Mouse (Mus musculus): ENCODE results near the gene Map3k19. TPM values are rescaled to one million over a fixed set of nuclear protein-coding genes. Genes with fewer than 3 reads are reported as not detected.

The Map3k19 gene
- total and polyA plus RNA-seq, 3 experiments: 0.04 TPM; not detected in 2

- no peak for DNase-seq (ENCODE audit: extremely low read depth)
- Histone ChIP-seq H3K79me2 (replicated peaks; ENCODE audit: control insufficient read depth, extremely low read depth, insufficient read depth, poor library complexity, severe bottlenecking) (peaks cover 59% of the 10 kb centered on the region), H3K4me1 (ENCODE audit: control insufficient read depth in 1 of 2, insufficient read depth in 2 of 2) (peaks cover 0 to 16% of the 10 kb centered on the region in 2 experiments; a peak in 2 of 4 replicates), H3K9ac (ENCODE audit: insufficient read depth, low read depth) (no peak overlapping the region), H3K9me3 (replicated peaks; ENCODE audit: low read length) (no peaks in the 10 kb centered on the region), H3K27me3 (replicated peaks) (no peaks in the 10 kb centered on the region), H3K36me3 (replicated peaks in 1 of 2; ENCODE audit: control insufficient read depth in 1 of 2, insufficient read depth in 1 of 2, low read length in 1 of 2) (peaks cover 19 to 69% of the 10 kb centered on the region in 2 experiments), H3K4me2 (ENCODE audit: insufficient read depth, low read depth, poor library complexity, severe bottlenecking) (no peak overlapping the region), H3K4me3 (replicated peaks in 1 of 3; ENCODE audit: low read depth in 2 of 3, low read length in 2 of 3, poor library complexity in 1 of 3) (no peak overlapping the region), H3K27ac (ENCODE audit: insufficient read depth, low read depth) (no peak overlapping the region)
- TF ChIP-seq GABPA (IDR thresholded peaks at IDR 0.05; ENCODE audit: insufficient replicate concordance, low read depth, low read length) (no peak), ETS1 (conservative IDR thresholded peaks at IDR 0.05; ENCODE audit: low read depth, low read length) (no peak), CTCF (conservative IDR thresholded peaks at IDR 0.05 in 1 of 2, IDR thresholded peaks at IDR 0.05 in 1 of 2; ENCODE audit: low read depth in 2 of 2, low read length in 2 of 2) (no peak), CHD1 (IDR thresholded peaks at IDR 0.05; ENCODE audit: low read depth, low read length) (no peak), SIN3A (IDR thresholded peaks at IDR 0.05; ENCODE audit: low read length) (no peak), ELF1 (IDR thresholded peaks at IDR 0.05; ENCODE audit: low read depth, low read length) (no peak), CHD2 (IDR thresholded peaks at IDR 0.05; ENCODE audit: low read length) (no peak), RCOR1 (conservative IDR thresholded peaks at IDR 0.05; ENCODE audit: low read depth, low read length) (no peak), MYC (IDR thresholded peaks at IDR 0.05; ENCODE audit: low read depth, low read length) (no peak), NELFE (IDR thresholded peaks at IDR 0.05; ENCODE audit: low read depth, low read length) (no peak), MAX (IDR thresholded peaks at IDR 0.05; ENCODE audit: low read length) (no peak), HCFC1 (IDR thresholded peaks at IDR 0.05; ENCODE audit: low read depth, low read length) (no peak), SMC3 (IDR thresholded peaks at IDR 0.05; ENCODE audit: low read depth, low read length) (no peak)
- dilution Hi-C loops (cut with MboI; ENCODE audit: extremely low pct_ligation_motif_present, extremely low pct_unique_long_range_greater_than_20kb, low sequenced_read_pairs) (no loop called here), in situ Hi-C loops (cut with MboI; ENCODE audit: low pct_ligation_motif_present, low pct_unique_long_range_greater_than_20kb, low sequenced_read_pairs) (no loop called here)
These were observed 61.4 kb downstream of the Map3k19 start for GRCm38 (mm10) chr1:127793459-127793858.

GRCm38 (mm10) chr1:127788943-127789342, 65.9 kb downstream of the Map3k19 start:
- Histone ChIP-seq H3K9me3 (replicated peaks; ENCODE audit: low read length) (no peaks in the 10 kb centered on the region), H3K27me3 (replicated peaks) (no peaks in the 10 kb centered on the region), H3K4me3 (replicated peaks in 1 of 3; ENCODE audit: low read depth in 2 of 3, low read length in 2 of 3, poor library complexity in 1 of 3) (no peak overlapping the region), H3K9ac (ENCODE audit: insufficient read depth, low read depth) (no peak overlapping the region), H3K4me1 (ENCODE audit: control insufficient read depth in 1 of 2, insufficient read depth in 2 of 2) (peaks cover 0 to 27% of the 10 kb centered on the region in 2 experiments; a peak in 1 of 4 replicates), H3K4me2 (ENCODE audit: insufficient read depth, low read depth, poor library complexity, severe bottlenecking) (no peak overlapping the region), H3K79me2 (replicated peaks; ENCODE audit: control insufficient read depth, extremely low read depth, insufficient read depth, poor library complexity, severe bottlenecking) (peaks cover 80% of the 10 kb centered on the region), H3K27ac (ENCODE audit: insufficient read depth, low read depth) (no peak overlapping the region), H3K36me3 (replicated peaks in 1 of 2; ENCODE audit: control insufficient read depth in 1 of 2, insufficient read depth in 1 of 2, low read length in 1 of 2) (peaks cover 10 to 60% of the 10 kb centered on the region in 2 experiments)
- in situ Hi-C loops (cut with MboI; ENCODE audit: low pct_ligation_motif_present, low pct_unique_long_range_greater_than_20kb, low sequenced_read_pairs) (no loop called here), dilution Hi-C loops (cut with MboI; ENCODE audit: extremely low pct_ligation_motif_present, extremely low pct_unique_long_range_greater_than_20kb, low sequenced_read_pairs) (no loop called here)
- no peak for DNase-seq (ENCODE audit: extremely low read depth)
- TF ChIP-seq BHLHE40 (IDR thresholded peaks at IDR 0.05; ENCODE audit: low read depth, low read length) (no peak), ETS1 (conservative IDR thresholded peaks at IDR 0.05; ENCODE audit: low read depth, low read length) (no peak), TCF12 (IDR thresholded peaks at IDR 0.05; ENCODE audit: low read depth, low read length) (no peak), RCOR1 (conservative IDR thresholded peaks at IDR 0.05; ENCODE audit: low read depth, low read length) (no peak), CHD2 (IDR thresholded peaks at IDR 0.05; ENCODE audit: low read length) (no peak), JUN (IDR thresholded peaks at IDR 0.05; ENCODE audit: insufficient read depth, low read depth, low read length) (no peak)
